Mouse (Mus musculus) lung, postnatal 36 days (tissue): Measurements from ENCODE around the gene Slc44a4.
A peak's percentile ranks its signal among the peaks of the same experiment; 100 is the strongest.
"Not testable (repeated sequence)": the region's sequence is repeated elsewhere in the genome, so short reads cannot be mapped to it uniquely, and the experiment has no call there.

Experiments used
- DNase-seq: peaks from one replicate; pipeline ENCODE4 v3.0.0; 2022; ENCODE audit warnings: mixed read lengths

Slc44a4 gene

DNA sequence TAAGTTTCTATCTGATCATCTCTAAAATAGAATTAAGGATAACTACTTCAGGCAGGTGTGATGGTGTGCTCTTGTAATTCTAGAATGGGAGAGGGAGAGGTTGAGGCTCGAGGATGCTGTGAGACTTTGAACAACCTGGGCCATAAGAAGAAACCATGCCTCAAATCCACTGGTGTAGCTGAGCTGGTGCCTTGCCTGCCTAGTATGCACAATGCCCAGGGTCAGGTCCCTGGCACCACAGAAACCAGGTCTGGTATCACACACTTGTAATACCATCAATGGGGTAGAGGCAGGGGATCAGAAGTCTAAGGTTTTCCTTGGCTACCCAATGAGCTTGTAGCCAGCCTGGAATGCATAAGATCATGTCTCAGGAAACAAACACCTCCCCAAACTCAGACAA lies 48.6 kb downstream of the Slc44a4 start:
- DNase-seq: no peak

DNA sequence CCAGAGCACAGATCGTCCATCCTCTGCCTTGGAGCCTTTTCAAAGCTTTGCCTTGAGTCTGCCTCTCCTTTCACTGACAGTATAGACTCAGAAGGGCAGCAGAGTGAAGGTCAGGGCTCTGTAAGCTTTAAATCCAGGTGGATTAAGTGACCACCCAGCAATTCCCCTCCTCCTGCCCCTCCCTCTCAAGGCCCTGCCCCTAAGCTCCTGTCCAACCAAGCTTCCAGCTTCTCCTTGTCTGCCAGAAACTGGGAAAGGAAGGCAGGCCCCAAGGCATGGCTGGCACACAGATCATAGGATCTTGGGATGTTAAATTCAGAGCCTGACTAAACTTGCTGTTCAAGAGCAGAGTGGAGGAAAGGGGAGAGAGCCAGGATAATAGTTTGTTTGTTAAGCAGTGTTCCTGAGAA lies 50.4 kb downstream of the Slc44a4 start:
- DNase-seq: no peak

DNA sequence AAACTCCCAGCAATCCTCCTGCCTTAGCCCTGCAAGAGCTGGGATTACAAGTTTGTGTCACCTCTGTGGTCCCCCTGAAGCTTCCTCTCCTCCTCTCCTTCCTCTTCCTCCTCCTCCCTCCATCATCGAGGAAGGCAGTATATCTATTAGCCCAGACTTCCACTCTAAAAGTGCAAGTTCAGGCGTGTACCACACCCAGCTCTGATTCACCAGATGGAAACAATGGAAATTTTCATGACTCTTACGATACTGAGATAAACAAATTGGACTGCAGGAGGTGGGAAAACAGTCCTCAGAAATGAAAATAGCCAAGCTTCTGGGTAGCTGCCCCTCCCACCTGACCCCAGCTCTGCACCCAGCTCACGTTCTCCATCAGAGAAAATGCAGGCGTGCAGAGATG lies 51.4 kb downstream of the Slc44a4 start:
- no peak for DNase-seq

DNA sequence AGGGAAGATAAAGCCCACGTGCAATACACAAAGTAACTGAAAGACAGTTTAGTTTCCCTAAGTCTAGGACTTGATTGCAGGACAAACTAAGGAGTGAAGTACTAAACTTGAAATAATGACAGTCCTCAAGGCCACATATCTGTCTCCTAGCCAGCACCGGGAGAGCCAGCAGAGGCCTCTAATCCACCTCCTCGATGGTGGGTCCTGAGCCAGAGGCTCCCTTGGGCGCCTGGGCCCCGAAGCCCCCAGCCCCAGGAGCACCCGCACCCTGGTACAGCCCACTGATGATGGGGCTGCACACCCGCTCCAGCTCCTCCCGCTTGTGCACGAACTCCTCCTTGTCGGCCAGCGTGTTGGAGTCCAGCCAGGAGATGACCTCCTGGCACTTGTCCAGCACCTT lies 55.6 kb downstream of the Slc44a4 start, which contains the start of gene Gm20481:
Gene Gm20481, plus strand, starts transcription at position 91 of the 400 bp plus-strand sequence.
- DNase-seq: not testable (repeated sequence)

GRCm38 (mm10) chr17:34970850-34971249 lies 56.6 kb downstream of the Slc44a4 start:
- not testable (repeated sequence) for DNase-seq

DNA sequence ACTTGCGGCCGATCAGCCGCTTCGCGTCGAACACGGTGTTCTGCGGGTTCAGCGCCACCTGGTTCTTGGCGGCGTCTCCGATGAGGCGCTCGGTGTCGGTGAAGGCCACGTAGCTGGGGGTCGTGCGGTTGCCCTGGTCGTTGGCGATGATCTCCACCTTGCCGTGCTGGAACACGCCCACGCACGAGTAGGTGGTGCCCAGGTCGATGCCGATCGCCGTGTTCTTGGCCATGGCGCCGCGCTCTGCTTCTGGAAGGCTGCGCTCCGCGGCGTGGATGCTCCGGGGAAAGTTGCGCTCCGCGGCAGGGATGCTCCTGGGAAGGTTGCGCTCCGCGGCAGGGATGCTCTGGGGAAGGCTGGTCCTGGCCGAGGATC lies 57.4 kb downstream of the Slc44a4 start:
- DNase-seq: not testable (repeated sequence)

DNA sequence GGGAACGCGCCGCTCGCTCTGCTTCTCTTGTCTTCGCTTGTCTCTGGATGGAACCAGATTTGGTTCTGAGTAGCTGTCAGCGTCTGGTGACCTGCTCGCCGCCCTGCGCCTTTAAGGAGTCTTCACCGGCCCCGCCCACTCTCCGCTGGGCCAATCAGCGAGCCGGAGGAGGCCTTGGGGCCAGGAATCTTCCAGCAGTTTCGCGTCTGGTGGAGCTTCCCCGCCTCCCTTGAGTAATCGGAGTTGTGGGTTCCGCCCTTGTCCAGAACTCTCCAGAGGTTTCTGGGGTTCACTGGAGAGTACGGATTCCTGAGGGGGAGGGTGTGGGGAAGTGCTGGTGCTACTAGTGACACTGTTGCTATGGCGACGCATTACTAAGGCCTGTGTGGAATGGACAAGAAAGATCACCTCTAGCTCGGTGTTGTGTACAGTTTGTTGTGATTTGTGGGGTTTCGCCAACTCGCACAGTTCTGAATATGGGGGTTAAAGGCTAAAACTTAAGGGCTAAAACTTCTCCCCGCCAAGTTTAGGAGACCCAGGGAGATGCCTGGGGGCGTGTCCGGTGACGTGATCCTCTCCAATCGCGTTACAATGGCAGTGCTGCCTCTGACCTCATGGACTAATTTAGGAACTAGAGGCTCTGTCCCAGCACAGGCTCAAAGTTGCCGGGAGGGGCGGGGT lies 57.9 kb downstream of the Slc44a4 start, which contains the start of the genes Hspa1a and Hspa1l:
Gene Hspa1a, minus strand, starts transcription at position 88 of the 681 bp plus-strand sequence.
Gene Hspa1l, plus strand, starts transcription at position 635 of the 681 bp plus-strand sequence.
- peak; percentile 95 for DNase-seq

DNA sequence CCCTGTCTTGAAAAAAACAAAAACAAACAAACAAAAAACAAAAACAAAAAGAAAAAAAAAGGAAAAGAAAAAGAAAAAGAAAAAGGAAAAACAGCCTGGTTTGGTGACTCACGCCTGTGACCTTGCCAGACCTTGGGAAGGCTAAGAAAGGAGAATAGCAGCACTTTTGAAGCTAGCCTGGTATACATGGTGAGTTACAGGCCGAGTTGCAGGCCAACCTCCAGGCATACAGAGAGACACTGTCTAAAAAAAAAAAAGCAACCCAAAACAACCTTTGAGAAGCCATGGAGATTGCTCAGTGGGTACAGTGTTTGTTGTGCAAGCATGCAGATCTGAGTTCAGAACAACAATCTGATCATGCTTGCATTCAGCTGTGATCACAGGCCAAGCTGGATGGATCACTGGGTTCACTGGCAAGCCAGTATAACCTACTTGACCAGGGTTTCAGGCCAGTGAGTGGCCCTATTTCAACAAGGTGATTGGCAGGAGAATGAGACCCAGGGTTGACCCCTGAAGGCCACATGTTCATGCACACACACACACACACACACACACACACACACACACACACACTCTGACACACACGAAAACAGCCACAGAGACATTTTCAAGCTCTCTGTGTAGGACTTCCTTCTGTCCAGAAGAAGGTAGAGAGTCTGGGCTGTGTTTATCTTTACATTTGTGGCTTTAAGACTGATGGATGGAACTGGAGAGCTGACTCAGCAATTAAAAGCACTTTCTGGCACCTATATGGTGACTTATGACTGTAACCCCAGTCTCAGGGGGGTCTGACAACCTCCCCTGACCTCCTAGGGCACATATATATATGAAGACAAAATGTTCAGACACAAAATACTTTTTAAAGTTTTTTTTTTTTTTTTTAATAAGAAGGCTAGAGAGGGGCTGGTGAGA lies 61.6 kb downstream of the Slc44a4 start:
- no peak for DNase-seq

DNA sequence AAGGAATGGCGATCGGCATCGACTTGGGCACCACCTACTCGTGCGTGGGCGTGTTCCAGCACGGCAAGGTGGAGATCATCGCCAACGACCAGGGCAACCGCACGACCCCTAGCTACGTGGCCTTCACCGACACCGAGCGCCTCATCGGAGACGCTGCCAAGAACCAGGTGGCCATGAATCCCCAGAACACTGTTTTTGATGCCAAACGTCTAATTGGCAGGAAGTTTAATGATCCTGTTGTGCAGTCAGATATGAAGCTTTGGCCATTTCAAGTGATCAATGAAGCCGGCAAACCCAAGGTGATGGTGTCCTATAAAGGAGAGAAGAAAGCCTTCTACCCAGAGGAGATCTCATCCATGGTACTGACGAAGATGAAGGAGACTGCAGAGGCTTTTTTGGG lies 62.7 kb downstream of the Slc44a4 start:
- DNase-seq: no peak

DNA sequence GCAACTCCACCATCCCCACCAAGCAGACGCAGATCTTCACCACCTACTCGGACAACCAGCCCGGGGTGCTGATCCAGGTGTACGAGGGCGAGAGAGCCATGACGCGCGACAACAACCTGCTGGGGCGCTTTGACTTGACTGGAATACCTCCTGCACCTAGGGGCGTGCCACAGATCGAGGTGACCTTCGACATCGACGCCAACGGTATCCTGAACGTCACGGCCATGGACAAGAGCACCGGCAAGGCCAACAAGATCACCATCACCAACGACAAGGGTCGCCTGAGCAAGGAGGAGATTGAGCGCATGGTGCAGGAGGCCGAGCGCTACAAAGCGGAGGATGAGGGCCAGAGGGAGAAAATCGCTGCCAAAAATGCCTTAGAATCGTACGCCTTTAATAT lies 64.0 kb downstream of the Slc44a4 start:
- DNase-seq: no peak

GRCm38 (mm10) chr17:34979631-34980030 lies 65.4 kb downstream of the Slc44a4 start:
- DNase-seq: no peak
